Mouse (Mus musculus) cerebellum, adult 18-20 months (tissue): ENCODE measurements around the gene Hdgfl1.

Experiments
- DNase-seq, 2 experiments: peaks; one replicate each; pipeline ENCODE4 v3.0.0; 2021

Hdgfl1 gene

GRCm38 (mm10) chr13:26769955-26770354, at the start of gene Hdgfl1:
TSS of gene Hdgfl1 (minus strand) at chr13:26770165.
- no peak for DNase-seq

- no peak for DNase-seq
Observed at GRCm38 (mm10) chr13:26795460-26795859, 25.5 kb upstream of the Hdgfl1 start.

- DNase-seq: no peak
Observed at GRCm38 (mm10) chr13:26769424-26769823, 541 bp downstream of the Hdgfl1 start.

- DNase-seq: no peak
Observed at GRCm38 (mm10) chr13:26761966-26762803, 7.8 kb downstream of the Hdgfl1 start.

GRCm38 (mm10) chr13:26752863-26753262, 17.1 kb downstream of the Hdgfl1 start:
- DNase-seq: no peak

GRCm38 (mm10) chr13:26752414-26752813, 17.6 kb downstream of the Hdgfl1 start:
- DNase-seq: no peak

GRCm38 (mm10) chr13:26745760-26746457, 24.1 kb downstream of the Hdgfl1 start:
- DNase-seq: no peak

GRCm38 (mm10) chr13:26745059-26745759, 24.8 kb downstream of the Hdgfl1 start:
- no peak for DNase-seq

- DNase-seq: no peak
Observed at GRCm38 (mm10) chr13:26744068-26744467, 25.9 kb downstream of the Hdgfl1 start.

- no peak for DNase-seq
Observed at GRCm38 (mm10) chr13:26734981-26735380, 35.0 kb downstream of the Hdgfl1 start.

- no peak for DNase-seq
Observed at GRCm38 (mm10) chr13:26724250-26724649, 45.7 kb downstream of the Hdgfl1 start.

- no peak for DNase-seq
Observed at GRCm38 (mm10) chr13:26721333-26721732, 48.6 kb downstream of the Hdgfl1 start.

- no peak for DNase-seq
Observed at GRCm38 (mm10) chr13:26720917-26721316, 49.0 kb downstream of the Hdgfl1 start.

GRCm38 (mm10) chr13:26719146-26719715, 50.7 kb downstream of the Hdgfl1 start:
- no peak for DNase-seq
